Mouse (Mus musculus) gastrocnemius, postnatal 4 days (tissue): Measurements from ENCODE around the gene Bbs2. TPM values are rescaled to one million over a fixed set of nuclear protein-coding genes. Genes with fewer than 3 reads are reported as not detected.
"Not testable (repeated sequence)": the region's sequence is repeated elsewhere in the genome, so short reads cannot be mapped to it uniquely, and the experiment has no call there.

Experiments used
- DNase-seq, 2 experiments: peaks; one replicate each; pipeline ENCODE4 v3.0.0; 2021 to 2022; ENCODE audit warnings: low spot score in 2 of 2, mixed read lengths in 2 of 2
- long read RNA-seq, 2 experiments: library from polyadenylated mRNA; stranded (forward); transcript quantifications; one replicate each; pipeline ENCODE4 v2.0.0; 2021
- total RNA-seq, 2 experiments: library from RNA; stranded (reverse); gene quantifications; 2 replicates each; pipeline ENCODE4 v1.2.3; 2021

Bbs2 gene
- 1 to 10 TPM; 8.3 to 8.6 TPM for total RNA-seq
- long read RNA-seq, experiment 1, partial matches to known transcripts = 1 of 5 reads
- long read RNA-seq, experiment 1, other reads (novel, unspliced or antisense) = 1 of 5 reads
- long read RNA-seq, experiment 2, partial matches to known transcripts = 1 of 4 reads
- long read RNA-seq, experiment 2, other reads (novel, unspliced or antisense) = 0 of 4 reads

- peak; percentile 98 to 100 for DNase-seq
Measured at GRCm38 (mm10) chr8:94098081-94098974, at the start of gene Bbs2. Gene Bbs2 (minus strand): TSS chr8:94098928.

GRCm38 (mm10) chr8:94148236-94148635 lies 49.5 kb upstream of the Bbs2 start:
- no peak for DNase-seq

- DNase-seq = no peak
Measured at GRCm38 (mm10) chr8:94140266-94140795, 41.6 kb upstream of the Bbs2 start.

GRCm38 (mm10) chr8:94136933-94137332 lies 38.2 kb upstream of the Bbs2 start, which contains the start of gene Mt4:
Gene Mt4 (plus strand): TSS chr8:94137197.
- no peak for DNase-seq

- DNase-seq = no peak
Measured at GRCm38 (mm10) chr8:94136192-94136591, 37.5 kb upstream of the Bbs2 start.

- DNase-seq = no peak
Measured at GRCm38 (mm10) chr8:94135556-94135955, 36.8 kb upstream of the Bbs2 start.

- DNase-seq = not testable (repeated sequence)
Measured at GRCm38 (mm10) chr8:94134601-94135000, 35.9 kb upstream of the Bbs2 start.

GRCm38 (mm10) chr8:94132096-94132495 lies 33.4 kb upstream of the Bbs2 start:
- DNase-seq = no peak

- DNase-seq = no peak
Measured at GRCm38 (mm10) chr8:94130126-94130525, 31.4 kb upstream of the Bbs2 start.

GRCm38 (mm10) chr8:94129133-94129789 lies 30.5 kb upstream of the Bbs2 start:
- no peak for DNase-seq

GRCm38 (mm10) chr8:94127711-94128110 lies 29.0 kb upstream of the Bbs2 start:
- DNase-seq = no peak

GRCm38 (mm10) chr8:94122711-94123468 lies 24.2 kb upstream of the Bbs2 start:
- no peak for DNase-seq

- no peak for DNase-seq
Measured at GRCm38 (mm10) chr8:94121625-94122024, 22.9 kb upstream of the Bbs2 start.

GRCm38 (mm10) chr8:94118776-94119430 lies 20.2 kb upstream of the Bbs2 start:
- no peak for DNase-seq

GRCm38 (mm10) chr8:94113972-94114371 lies 15.2 kb upstream of the Bbs2 start:
- DNase-seq = no peak

- DNase-seq = no peak
Measured at GRCm38 (mm10) chr8:94113435-94113834, 14.7 kb upstream of the Bbs2 start.

- DNase-seq = no peak
Measured at GRCm38 (mm10) chr8:94110526-94111177, 11.9 kb upstream of the Bbs2 start.

GRCm38 (mm10) chr8:94109835-94110234 lies 11.1 kb upstream of the Bbs2 start:
- no peak for DNase-seq

GRCm38 (mm10) chr8:94109396-94109795 lies 10.7 kb upstream of the Bbs2 start:
- no peak for DNase-seq

- peak in 1 of 2 experiments; percentile 24 for DNase-seq
Measured at GRCm38 (mm10) chr8:94107871-94108270, 9.1 kb upstream of the Bbs2 start.
